Mouse (Mus musculus) gastrocnemius, adult 2 months (tissue): ENCODE data around the gene C730034F03Rik. TPM values are rescaled to one million over a fixed set of nuclear protein-coding genes. Genes with fewer than 3 reads are reported as not detected.
A peak's percentile ranks its signal among the peaks of the same experiment; 100 is the strongest.

Source experiments
- DNase-seq: peaks from one replicate; pipeline ENCODE4 v3.0.0; 2022
- H3K27ac ChIP-seq: fragments of 200-600 bp; 2 replicates; pipeline ENCODE4 v1.8.1; 2022; ENCODE audit warnings: mild to moderate bottlenecking
- H3K4me3 ChIP-seq: fragments of 200-600 bp; 2 replicates; pipeline ENCODE4 v1.8.1; 2022; ENCODE audit warnings: mild to moderate bottlenecking, moderate library complexity
- CTCF ChIP-seq: fragments of 200-600 bp; IDR thresholded peaks from 2 replicates; pipeline ENCODE4 v1.8.1; 2022; ENCODE audit warnings: antibody characterized with exemption, mild to moderate bottlenecking, moderate library complexity
- intact Hi-C: fragments of 180-260 bp; cut with DNase I; formaldehyde crosslinking; loops from one replicate; pipeline ENCODE4 v1.15.1; 2025
- total RNA-seq, 2 experiments: library from RNA; stranded (reverse); gene quantifications; 2 replicates each; pipeline ENCODE4 v1.2.3; 2021

Gene C730034F03Rik
- total RNA-seq, 2 experiments from 2014 or later: 0.56 to 0.64 TPM

DNA sequence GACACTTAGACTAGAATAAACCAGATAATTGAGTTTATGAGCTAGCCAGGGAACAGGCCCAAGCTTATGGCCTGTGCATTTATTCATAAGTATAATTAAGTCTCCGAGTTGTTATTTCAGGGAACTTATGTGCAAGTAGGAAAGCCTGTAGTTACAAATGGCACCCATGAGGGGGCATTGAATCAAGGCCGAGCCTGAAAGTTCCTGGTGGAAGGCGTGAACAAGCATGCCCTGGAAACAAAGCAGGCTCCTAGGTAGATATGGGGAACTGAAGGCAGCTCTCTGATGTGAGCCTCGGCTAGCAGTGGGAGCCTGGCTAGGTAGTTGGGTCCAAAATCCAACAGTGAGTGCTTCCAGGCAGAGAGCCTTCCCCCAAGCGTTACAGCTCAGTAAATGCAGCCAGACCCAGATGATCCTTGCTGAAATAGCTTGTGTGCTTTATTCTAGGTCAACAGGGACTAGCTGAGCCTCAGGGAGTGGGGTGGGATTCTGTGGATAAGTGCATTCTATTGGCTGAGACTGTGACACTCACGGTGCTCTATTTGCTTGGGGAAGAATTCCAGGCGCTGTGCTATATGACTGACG lies 13.2 kb downstream of the C730034F03Rik start:
- H3K27ac ChIP-seq: no peak overlapping the region
- no peak overlapping the region for H3K4me3 ChIP-seq
- DNase-seq: no peak
- TF ChIP-seq CTCF: no peak; the same call in 1 of the 2 replicates
- intact Hi-C loops: no loop called here

GRCm38 (mm10) chr15:89452906-89453864 lies 23.8 kb downstream of the C730034F03Rik start:
- peak; percentile 60 for DNase-seq
- Histone ChIP-seq H3K4me3 (peak overlapping the region; percentile 65), H3K27ac (no peak overlapping the region)
- TF ChIP-seq CTCF: no peak
- intact Hi-C loops: no loop called here

DNA sequence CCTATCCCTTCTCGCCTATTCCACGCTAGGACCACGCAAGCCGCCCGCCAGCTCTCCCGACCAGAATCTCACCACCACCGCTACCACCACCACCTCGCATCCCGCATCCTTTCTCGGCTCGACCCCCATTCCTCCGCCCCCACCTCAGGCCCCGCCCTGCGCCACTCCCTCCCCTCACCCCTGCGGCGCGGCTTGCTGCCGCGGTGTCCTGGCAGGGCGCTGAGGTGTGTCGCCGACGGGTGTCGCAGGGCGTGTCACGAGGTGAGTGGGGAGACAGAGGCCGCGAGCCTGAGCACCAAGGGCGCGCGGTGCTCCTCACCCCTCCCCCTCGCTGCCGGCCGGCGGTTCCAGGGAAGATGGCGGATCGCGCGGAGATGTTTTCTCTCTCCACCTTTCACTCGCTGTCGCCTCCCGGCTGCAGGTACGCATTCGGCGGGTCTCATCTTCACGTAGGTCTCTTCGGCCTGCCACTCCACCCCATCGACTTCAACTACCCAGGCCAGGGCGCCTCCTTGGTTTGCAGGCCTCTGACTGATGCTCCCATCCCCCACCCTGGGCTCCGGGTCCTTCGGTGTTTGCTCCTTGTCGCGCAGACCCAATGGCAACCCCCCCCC lies 24.6 kb downstream of the C730034F03Rik start, which contains the start of gene Mapk8ip2:
Gene Mapk8ip2 (plus strand): TSS at position 49 of the 614 bp plus-strand sequence.
- no peak for DNase-seq
- Histone ChIP-seq H3K4me3 (peak within 1 kb of the TSS; percentile 65), H3K27ac (no peak within 1 kb of the TSS)
- intact Hi-C loops: no loop called here
- TF ChIP-seq CTCF: no peak

- Histone ChIP-seq H3K4me3 (no peak overlapping the region), H3K27ac (no peak overlapping the region)
- intact Hi-C loops: no loop called here
- DNase-seq: no peak
- TF ChIP-seq CTCF: no peak
Observed at GRCm38 (mm10) chr15:89454857-89455256, 25.5 kb downstream of the C730034F03Rik start.

DNA sequence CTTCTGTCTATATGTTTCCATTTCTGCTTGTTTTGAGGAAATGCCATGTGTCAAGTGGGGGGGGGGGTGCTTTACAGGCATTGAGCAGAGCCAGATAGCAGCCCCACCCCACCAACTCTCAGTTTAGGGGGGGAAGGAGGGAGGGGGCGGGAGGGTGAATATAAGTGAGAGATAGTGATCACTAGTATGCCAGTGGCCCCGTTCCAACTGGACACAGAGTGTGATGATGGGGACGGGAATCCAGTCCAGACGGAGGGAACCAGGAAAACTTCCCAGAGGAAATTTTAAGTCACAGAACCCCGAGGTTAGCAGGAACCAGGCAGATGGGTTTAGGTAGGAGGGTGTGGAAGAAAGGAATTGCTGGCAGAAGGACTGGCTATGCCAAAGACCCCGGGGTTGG lies 26.3 kb downstream of the C730034F03Rik start:
- intact Hi-C loops: no loop called here
- no peak for DNase-seq
- Histone ChIP-seq H3K27ac (no peak overlapping the region), H3K4me3 (no peak overlapping the region)
- no peak for TF ChIP-seq CTCF

- no peak for DNase-seq
- TF ChIP-seq CTCF: no peak
- intact Hi-C loops: no loop called here
- no peak overlapping the region for H3K4me3 ChIP-seq
- H3K27ac ChIP-seq: no peak overlapping the region
Observed at GRCm38 (mm10) chr15:89458942-89459341, 29.6 kb downstream of the C730034F03Rik start.

- no peak overlapping the region for H3K4me3 ChIP-seq
Observed at GRCm38 (mm10) chr15:89459821-89460220, 30.4 kb downstream of the C730034F03Rik start.

GRCm38 (mm10) chr15:89460298-89460697 lies 30.9 kb downstream of the C730034F03Rik start:
- Histone ChIP-seq H3K4me3 (no peak overlapping the region), H3K27ac (no peak overlapping the region)
- intact Hi-C loops: no loop called here
- no peak for TF ChIP-seq CTCF
- DNase-seq: no peak

More at GRCm38 (mm10) chr15:89459821-89460220, 30.4 kb downstream of the C730034F03Rik start:
- DNase-seq: no peak
- H3K27ac ChIP-seq: no peak overlapping the region
- intact Hi-C loops: no loop called here
- no peak for TF ChIP-seq CTCF

- TF ChIP-seq CTCF: no peak
- Histone ChIP-seq H3K27ac (no peak overlapping the region), H3K4me3 (no peak overlapping the region)
- intact Hi-C loops: no loop called here
- DNase-seq: no peak
Observed at GRCm38 (mm10) chr15:89461321-89461720, 31.9 kb downstream of the C730034F03Rik start.

DNA sequence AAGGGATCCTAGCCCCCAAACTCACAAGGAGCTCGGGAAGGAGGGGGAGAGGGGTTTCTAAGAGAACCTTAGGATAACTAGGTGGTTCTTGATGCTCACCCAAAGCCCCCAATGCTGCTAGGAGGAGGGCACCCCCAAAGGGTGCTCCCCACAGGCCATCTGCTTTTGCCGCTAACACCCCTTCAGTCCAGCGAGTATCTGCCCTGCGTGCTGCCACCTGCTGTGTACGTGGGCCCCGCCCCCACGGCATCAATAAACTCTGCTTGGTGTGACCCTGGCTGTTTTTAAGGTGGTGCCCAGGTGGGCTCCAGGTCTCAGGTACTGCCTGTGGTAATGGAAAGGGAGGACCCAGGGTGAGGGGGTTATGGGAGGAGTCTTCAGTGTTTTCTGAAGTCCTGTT lies 32.8 kb downstream of the C730034F03Rik start:
- no peak overlapping the region for H3K27ac ChIP-seq
- H3K4me3 ChIP-seq: no peak overlapping the region
- DNase-seq: no peak
- TF ChIP-seq CTCF: no peak
- intact Hi-C loops: no loop called here

DNA sequence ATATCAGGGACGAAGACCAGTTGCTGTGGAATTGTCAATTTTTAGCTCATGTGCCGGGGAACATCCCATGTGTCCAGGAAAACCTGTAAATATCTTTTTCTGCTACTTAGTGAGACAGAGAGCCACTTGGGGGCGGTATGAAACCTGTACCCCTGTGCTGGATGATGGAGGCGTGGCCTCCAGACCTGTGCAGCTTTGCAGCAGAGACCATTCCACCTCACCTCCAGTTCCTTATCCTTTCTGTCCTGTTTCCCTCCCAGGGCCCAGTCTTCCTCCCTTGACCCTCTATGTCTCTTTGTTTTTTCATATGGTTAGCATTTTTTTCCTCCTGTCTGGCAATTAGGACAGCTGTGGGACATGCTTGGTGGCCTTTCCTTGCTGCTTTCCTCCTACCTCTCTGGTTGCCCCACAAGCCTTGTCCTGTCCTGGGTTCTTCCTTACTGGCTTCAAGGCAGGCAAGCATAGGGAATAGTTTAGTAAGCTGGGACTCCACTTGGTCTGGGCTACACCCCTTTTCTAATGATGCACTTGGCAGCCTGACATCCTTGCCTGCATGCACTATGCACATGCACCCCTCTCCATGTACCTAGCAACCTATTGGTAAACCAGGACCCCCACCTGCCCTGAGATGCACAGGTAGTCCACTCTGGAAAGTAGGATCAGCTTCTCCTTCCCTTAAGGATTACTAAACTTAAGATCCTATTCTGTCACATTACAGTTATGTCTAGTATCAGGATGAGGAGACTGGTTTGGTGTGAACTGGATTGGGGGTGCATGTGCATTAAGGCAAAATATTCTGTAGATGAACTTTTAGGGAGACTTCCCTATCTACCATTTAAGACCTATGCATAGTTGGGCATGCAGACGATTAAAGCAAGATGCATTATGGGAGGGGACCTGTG lies 34.2 kb downstream of the C730034F03Rik start:
- H3K4me3 ChIP-seq: no peak overlapping the region
- TF ChIP-seq CTCF: peak; percentile 53
- intact Hi-C loops: no loop called here
- H3K27ac ChIP-seq: no peak overlapping the region
- DNase-seq: no peak

DNA sequence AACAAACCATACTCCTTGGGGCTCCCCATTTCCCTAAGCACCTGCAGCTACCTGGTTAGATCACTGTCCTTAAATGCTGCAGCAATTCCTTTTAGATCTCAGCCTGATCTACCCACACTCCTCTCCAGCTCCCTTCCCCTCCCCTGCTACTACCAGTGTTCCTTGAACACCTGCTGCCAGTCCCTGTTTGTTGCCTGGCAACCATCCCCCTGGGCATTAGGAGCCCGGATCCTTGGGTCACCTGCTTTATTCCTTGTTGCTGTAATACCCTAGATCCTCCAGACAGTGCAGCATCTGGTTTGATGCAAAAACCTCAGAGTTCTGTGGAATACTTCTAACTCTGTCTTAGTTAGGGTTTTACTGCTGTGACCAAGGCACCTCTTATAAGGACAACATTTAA lies 35.7 kb downstream of the C730034F03Rik start:
- no peak for DNase-seq
- TF ChIP-seq CTCF: no peak
- intact Hi-C loops: loop anchor here (5.0 kb wide), 2 partner anchors 42 to 93 kb away; partner anchors contain the start of gene Sco2
- Histone ChIP-seq H3K27ac (no peak overlapping the region), H3K4me3 (no peak overlapping the region)
